Mouse (Mus musculus): ENCODE data around the gene Etfbkmt. TPM values are rescaled to one million over a fixed set of nuclear protein-coding genes. Genes with fewer than 3 reads are reported as not detected.

The Etfbkmt gene
- polyA plus RNA-seq, 1 experiment from 2014 or later: 21.6 TPM

GRCm38 (mm10) chr6:149193276-149193905, 53.7 kb downstream of the Etfbkmt start:
- no peak overlapping the region for H3K4me2 ChIP-seq (replicated peaks; ENCODE audit: low read depth, low read length)
- H3K4me1 ChIP-seq (ENCODE audit: insufficient read depth, low read length): peaks cover 17% of the 10 kb centered on the region
- H3K27ac ChIP-seq (ENCODE audit: low read length): no peak overlapping the region
- no peak overlapping the region for H3K4me3 ChIP-seq (ENCODE audit: low read length)
- H3K36me3 ChIP-seq (ENCODE audit: insufficient read depth, low read length): no peaks in the 10 kb centered on the region
- no peak for ATAC-seq (ENCODE audit: low FRiP score, low TSS enrichment)
- H3K9me3 ChIP-seq (ENCODE audit: low read length): no peaks in the 10 kb centered on the region; the same call in 1 of the 2 replicates
- no peak overlapping the region for H3K9ac ChIP-seq (replicated peaks; ENCODE audit: low read length)
- H3K27me3 ChIP-seq (ENCODE audit: insufficient read depth, low read length): no peaks in the 10 kb centered on the region
- WGBS: 70% methylated on average over 5 of the region's 5 CpGs

GRCm38 (mm10) chr6:149197116-149197515, 57.5 kb downstream of the Etfbkmt start:
- H3K9me3 ChIP-seq (ENCODE audit: low read length): no peaks in the 10 kb centered on the region; the same call in 1 of the 2 replicates
- H3K36me3 ChIP-seq (ENCODE audit: insufficient read depth, low read length): no peaks in the 10 kb centered on the region
- H3K27me3 ChIP-seq (ENCODE audit: insufficient read depth, low read length): no peaks in the 10 kb centered on the region
- WGBS: 52% methylated on average over 3 of the region's 3 CpGs
- ATAC-seq (ENCODE audit: low FRiP score, low TSS enrichment): peak; percentile 65; the same call in 1 of the 2 replicates
- H3K4me1 ChIP-seq (ENCODE audit: insufficient read depth, low read length): peaks cover 12% of the 10 kb centered on the region
- H3K9ac ChIP-seq (replicated peaks; ENCODE audit: low read length): no peak overlapping the region
- H3K27ac ChIP-seq (ENCODE audit: low read length): peak overlapping the region; percentile 35
- no peak overlapping the region for H3K4me3 ChIP-seq (ENCODE audit: low read length)
- no peak overlapping the region for H3K4me2 ChIP-seq (replicated peaks; ENCODE audit: low read depth, low read length)

- peaks cover 12% of the 10 kb centered on the region for H3K4me1 ChIP-seq (ENCODE audit: insufficient read depth, low read length)
- no peak overlapping the region for H3K27ac ChIP-seq (ENCODE audit: low read length)
- no peak overlapping the region for H3K9ac ChIP-seq (replicated peaks; ENCODE audit: low read length)
- no peaks in the 10 kb centered on the region for H3K36me3 ChIP-seq (ENCODE audit: insufficient read depth, low read length)
- no peak for ATAC-seq (ENCODE audit: low FRiP score, low TSS enrichment)
- no peaks in the 10 kb centered on the region for H3K9me3 ChIP-seq (ENCODE audit: low read length)
- H3K27me3 ChIP-seq (ENCODE audit: insufficient read depth, low read length): no peaks in the 10 kb centered on the region
- H3K4me2 ChIP-seq (replicated peaks; ENCODE audit: low read depth, low read length): no peak overlapping the region
- H3K4me3 ChIP-seq (ENCODE audit: low read length): no peak overlapping the region
Measured at GRCm38 (mm10) chr6:149198572-149198971, 58.9 kb downstream of the Etfbkmt start.

Other genes starting within 250 kb of the Etfbkmt start
- 18.0 and 19.0 TPM in 2 replicates for gene Caprin2, start 243.6 kb upstream of the Etfbkmt start, polyA plus RNA-seq (2015; fragmentation: Nextera tagmentation; extraction: Ambion mirVana)
- gene Sinhcaf, start 193.4 kb upstream of the Etfbkmt start, polyA plus RNA-seq (2015; fragmentation: Nextera tagmentation; extraction: Ambion mirVana): 142 and 145 TPM in 2 replicates
- gene Dennd5b, start 38.2 kb upstream of the Etfbkmt start, polyA plus RNA-seq (2015; fragmentation: Nextera tagmentation; extraction: Ambion mirVana): 5.9 and 9.1 TPM in 2 replicates
- not detected in 2 replicates for gene Gm10203, start 9.7 kb upstream of the Etfbkmt start, polyA plus RNA-seq (2015; fragmentation: Nextera tagmentation; extraction: Ambion mirVana)
- 27.1 and 32.0 TPM in 2 replicates for gene Amn1, start 48.9 kb downstream of the Etfbkmt start, polyA plus RNA-seq (2015; fragmentation: Nextera tagmentation; extraction: Ambion mirVana)
- gene Resf1, start 169.6 kb downstream of the Etfbkmt start, polyA plus RNA-seq (2015; fragmentation: Nextera tagmentation; extraction: Ambion mirVana): 45.4 and 58.4 TPM in 2 replicates

All from kidney, embryonic 16.5 days (tissue).